Mouse (Mus musculus) kidney, embryonic 16.5 days (tissue): ENCODE measurements around the gene Anxa3. TPM values are rescaled to one million over a fixed set of nuclear protein-coding genes. Genes with fewer than 3 reads are reported as not detected.
A peak's percentile ranks its signal among the peaks of the same experiment; 100 is the strongest.

Experiments used
- ATAC-seq: fragments of 200-750 bp; cut with Nextera tagmentation; 2 replicates; pipeline ENCODE4 v1.8.0; 2017; ENCODE audit warnings: moderate TSS enrichment; ENCODE audit not compliant: low FRiP score, low TSS enrichment
- H3K27ac ChIP-seq: fragments of 300-500 bp; sonication (generic); 2 replicates; pipeline ENCODE4 v1.5.1; 2014; ENCODE audit warnings: low read length
- H3K27me3 ChIP-seq: fragments of 300-500 bp; sonication (generic); 2 replicates; pipeline ENCODE4 v1.6.1; 2014; ENCODE audit warnings: low read length, control low read depth, mixed read lengths; ENCODE audit not compliant: insufficient read depth
- H3K36me3 ChIP-seq: fragments of 300-500 bp; sonication (generic); 2 replicates; pipeline ENCODE4 v1.6.1; 2014; ENCODE audit warnings: low read length, control low read depth, mixed read lengths; ENCODE audit not compliant: insufficient read depth
- H3K4me1 ChIP-seq: fragments of 300-500 bp; sonication (generic); 2 replicates; pipeline ENCODE4 v1.6.1; 2014; ENCODE audit warnings: low read length, control low read depth, mixed read lengths; ENCODE audit not compliant: insufficient read depth
- H3K4me2 ChIP-seq: fragments of 300-500 bp; sonication (generic); replicated peaks from 2 replicates; pipeline ENCODE4 v1.6.1; 2014; ENCODE audit warnings: low read depth, low read length
- H3K4me3 ChIP-seq: fragments of 300-500 bp; sonication (generic); 2 replicates; pipeline ENCODE4 v1.5.1; 2014; ENCODE audit warnings: mild to moderate bottlenecking, low read length
- H3K9ac ChIP-seq: fragments of 300-500 bp; sonication (generic); replicated peaks from 2 replicates; pipeline ENCODE4 v1.6.1; 2014; ENCODE audit warnings: low read length
- H3K9me3 ChIP-seq: fragments of 300-500 bp; sonication (generic); 2 replicates; pipeline ENCODE4 v1.6.1; 2016; ENCODE audit warnings: low read length, control low read depth
- WGBS: fragments of 180-500 bp; shearing (Covaris S2); extraction: QIAGEN DNeasy Blood & Tissue Kit; methylation state at CpG from one replicate; pipeline ENCODE4 v1.1.7; 2014; 5-methylcytosine and 5-hydroxymethylcytosine counted together
- polyA plus RNA-seq: library from polyadenylated mRNA; unstranded; fragments of >200 nt; fragmentation: Nextera tagmentation; extraction: Ambion mirVana; gene quantifications from 2 replicates; pipeline ENCODE4 v1.2.1, GENCODE M21; 2015

Gene Anxa3
- 88.4 and 89.2 TPM in 2 replicates for polyA plus RNA-seq

DNA sequence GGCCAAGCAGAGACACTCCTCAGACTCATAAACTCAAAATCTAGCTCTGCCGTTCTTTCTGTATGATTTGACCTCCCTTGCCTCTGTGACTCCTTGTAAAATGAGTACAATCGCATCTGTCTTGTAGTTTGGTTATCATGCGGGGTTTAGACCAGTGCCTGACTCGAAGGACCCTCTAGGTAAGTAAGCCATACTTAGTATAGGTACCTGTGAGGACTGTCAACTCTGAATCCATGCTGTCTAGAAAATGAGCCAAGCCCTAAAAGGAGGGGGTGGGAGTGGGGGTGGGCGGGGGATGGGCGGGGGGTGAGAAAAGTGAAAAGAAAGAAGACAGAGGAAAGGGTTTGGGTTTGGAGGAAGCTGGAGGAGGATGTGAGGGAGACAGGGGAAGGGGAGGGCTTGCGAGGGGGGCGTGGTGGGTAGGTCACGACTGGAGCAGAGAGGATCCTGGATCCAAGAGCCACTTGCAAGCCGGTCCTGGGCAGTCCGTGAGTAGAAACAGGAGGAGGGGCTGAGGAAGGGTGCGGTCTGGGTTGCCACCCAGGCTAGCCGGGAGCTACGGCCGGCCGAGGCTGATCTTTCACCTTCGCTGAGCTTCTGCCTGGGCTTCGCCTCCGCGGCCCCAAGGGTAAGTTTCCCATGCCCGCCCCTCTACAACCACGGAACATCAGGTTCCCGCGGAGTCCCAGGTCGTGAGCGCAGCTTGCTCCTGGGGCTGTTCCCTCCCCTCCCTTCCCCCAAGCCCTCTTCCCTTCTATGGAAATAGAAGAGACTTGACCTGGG, at the start of gene Anxa3:
TSS of gene Anxa3 (plus strand) at position 404 of the 783 bp plus-strand sequence.
- H3K9ac ChIP-seq = peak within 1 kb of the TSS; percentile 65
- H3K4me3 ChIP-seq = peak within 1 kb of the TSS; percentile 57
- peaks cover 26% of the 10 kb centered on the region for H3K4me1 ChIP-seq
- WGBS = 6% methylated on average over 26 of the region's 26 CpGs
- no peaks in the 10 kb centered on the region for H3K27me3 ChIP-seq
- H3K27ac ChIP-seq = peak within 1 kb of the TSS; percentile 60; the same call in 1 of the 2 replicates
- peak; percentile 91 for ATAC-seq
- no peaks in the 10 kb centered on the region; the same call in 1 of the 2 replicates for H3K9me3 ChIP-seq
- H3K4me2 ChIP-seq = peak within 1 kb of the TSS; percentile 75
- no peaks in the 10 kb centered on the region for H3K36me3 ChIP-seq

DNA sequence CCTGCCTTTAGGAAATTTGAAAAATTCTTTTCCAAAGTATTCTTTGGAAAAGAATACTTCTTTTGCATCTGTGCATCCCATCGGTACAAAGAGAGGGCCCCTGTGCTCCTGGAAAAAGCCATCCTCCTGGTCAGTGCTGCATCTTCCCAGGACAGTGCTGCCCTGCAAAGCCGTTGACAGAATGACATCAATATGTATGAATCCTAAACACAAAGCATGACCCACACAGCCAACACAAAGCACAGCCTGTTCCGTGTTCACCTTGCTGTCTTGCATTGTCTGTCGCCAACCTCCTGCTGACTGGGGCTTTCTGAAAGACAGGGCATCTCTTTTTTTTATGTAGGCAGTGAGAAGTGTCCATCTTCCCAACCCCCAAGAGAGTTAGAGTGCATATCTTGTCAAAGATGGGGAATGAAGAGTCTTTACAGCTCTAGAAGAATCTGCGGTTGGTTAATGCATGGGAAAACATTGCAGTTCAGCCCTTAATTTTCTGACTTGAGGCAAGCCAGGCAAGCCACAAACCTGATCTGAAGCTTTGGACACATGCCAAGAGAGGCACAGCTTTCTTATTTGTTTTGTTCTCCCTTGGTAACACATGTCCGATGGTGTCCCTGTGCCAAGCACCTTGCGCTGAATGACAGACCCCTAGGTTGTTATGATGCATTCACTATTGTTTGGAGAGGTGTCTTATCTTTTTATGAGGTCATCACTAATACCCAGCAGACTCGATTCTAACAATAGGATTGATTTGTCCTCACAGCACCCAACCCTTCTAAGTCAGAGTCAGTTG, 45.7 kb upstream of the Anxa3 start:
- Histone ChIP-seq H3K4me2 (no peak overlapping the region), H3K9me3 (no peaks in the 10 kb centered on the region), H3K4me3 (no peak overlapping the region), H3K27ac (no peak overlapping the region), H3K9ac (no peak overlapping the region), H3K27me3 (no peaks in the 10 kb centered on the region), H3K4me1 (no peaks in the 10 kb centered on the region), H3K36me3 (peaks cover 19% of the 10 kb centered on the region; the same call in 1 of the 2 replicates)
- 83% methylated on average over 8 of the region's 8 CpGs for WGBS
- no peak for ATAC-seq

DNA sequence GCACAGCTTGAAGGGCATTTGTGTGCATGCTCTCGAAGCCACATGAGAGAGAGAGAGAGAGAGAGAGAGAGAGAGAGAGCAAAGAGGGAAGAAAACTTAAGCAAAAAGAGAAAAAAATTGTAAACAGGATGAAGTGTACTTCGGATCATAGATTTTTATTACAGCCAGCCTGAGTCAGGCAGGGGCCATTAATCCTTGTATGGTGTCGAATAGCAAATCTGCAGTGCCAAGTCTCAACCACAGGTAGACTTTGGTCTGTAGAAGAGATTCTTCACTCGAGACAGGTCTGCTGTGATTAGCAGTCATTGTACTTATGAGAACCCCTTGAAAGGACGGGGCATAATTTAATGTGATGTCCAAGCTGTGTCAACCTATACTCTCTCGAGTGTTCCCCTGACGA, 35.5 kb upstream of the Anxa3 start:
- WGBS = 38% methylated on average over 7 of the region's 7 CpGs
- peaks cover 34% of the 10 kb centered on the region for H3K36me3 ChIP-seq
- no peak overlapping the region for H3K4me2 ChIP-seq
- H3K9me3 ChIP-seq = no peaks in the 10 kb centered on the region
- H3K4me1 ChIP-seq = peaks cover 7% of the 10 kb centered on the region; the same call in 1 of the 2 replicates
- no peaks in the 10 kb centered on the region for H3K27me3 ChIP-seq
- H3K4me3 ChIP-seq = no peak overlapping the region
- peak; percentile 75 for ATAC-seq
- no peak overlapping the region for H3K9ac ChIP-seq
- no peak overlapping the region for H3K27ac ChIP-seq

DNA sequence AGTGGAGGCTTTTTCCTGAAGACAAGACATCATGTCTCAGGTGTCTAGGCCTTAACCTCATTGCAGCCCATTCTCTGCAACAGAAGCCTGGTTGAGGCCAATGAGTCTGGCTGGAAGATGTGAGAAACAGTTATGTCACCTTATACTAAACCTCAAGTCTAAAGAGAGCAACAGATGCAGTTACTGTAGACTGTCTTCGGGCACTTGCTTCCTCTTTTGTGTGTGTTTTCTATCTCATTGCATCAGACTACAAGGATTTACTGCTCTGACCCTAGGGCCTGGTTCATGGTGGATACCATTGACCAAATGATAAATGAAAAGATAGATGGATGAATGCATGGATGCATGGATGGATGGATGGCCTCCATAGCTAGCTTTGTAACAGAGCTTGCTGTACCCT, 31.1 kb upstream of the Anxa3 start:
- no peak overlapping the region for H3K9ac ChIP-seq
- H3K4me2 ChIP-seq = no peak overlapping the region
- H3K4me1 ChIP-seq = peaks cover 8% of the 10 kb centered on the region; the same call in 1 of the 2 replicates
- no peaks in the 10 kb centered on the region for H3K27me3 ChIP-seq
- no peaks in the 10 kb centered on the region for H3K9me3 ChIP-seq
- H3K27ac ChIP-seq = no peak overlapping the region
- no peak overlapping the region for H3K4me3 ChIP-seq
- WGBS = 76% methylated on average over 1 of the region's 1 CpGs
- H3K36me3 ChIP-seq = peaks cover 40% of the 10 kb centered on the region
- ATAC-seq = no peak

DNA sequence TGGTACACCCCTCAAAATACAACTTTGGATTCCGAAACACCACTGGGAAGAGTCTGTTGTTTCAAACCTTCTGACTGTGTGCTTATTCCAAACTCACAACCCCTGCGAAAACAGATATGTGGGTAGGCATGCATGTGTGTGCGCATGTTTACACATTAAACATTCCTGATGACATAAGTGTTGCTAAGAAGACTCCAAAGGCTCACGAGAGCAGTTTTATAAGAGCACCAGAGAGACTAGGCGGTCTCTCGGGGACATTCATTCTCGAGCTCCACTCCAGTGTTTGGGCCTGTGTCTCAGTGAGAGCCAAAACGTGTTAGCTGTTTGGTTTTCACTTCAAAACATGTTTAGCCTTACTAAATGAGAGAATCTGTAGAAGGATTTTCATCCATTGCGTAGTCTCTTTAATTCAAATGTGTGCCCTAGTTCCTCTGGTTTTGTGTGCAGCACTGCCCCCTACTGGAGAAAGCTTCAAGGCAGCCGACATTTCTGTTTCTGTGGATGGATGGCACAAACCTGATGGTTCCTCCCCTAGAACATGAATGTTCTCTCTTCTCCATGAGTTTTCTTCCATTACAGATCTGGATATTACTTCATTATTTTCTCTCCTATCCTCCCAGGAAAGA, 24.2 kb upstream of the Anxa3 start:
- Histone ChIP-seq H3K4me1 (0 out of 2 replicates have a peak, but pooled peaks cover 2% of the 10 kb centered on the region), H3K9me3 (no peaks in the 10 kb centered on the region), H3K27ac (no peak overlapping the region), H3K4me3 (no peak overlapping the region), H3K4me2 (no peak overlapping the region), H3K9ac (no peak overlapping the region), H3K27me3 (no peaks in the 10 kb centered on the region), H3K36me3 (peaks cover 11% of the 10 kb centered on the region)
- WGBS = 71% methylated on average over 10 of the region's 10 CpGs
- no peak; the same call in 1 of the 2 replicates for ATAC-seq

DNA sequence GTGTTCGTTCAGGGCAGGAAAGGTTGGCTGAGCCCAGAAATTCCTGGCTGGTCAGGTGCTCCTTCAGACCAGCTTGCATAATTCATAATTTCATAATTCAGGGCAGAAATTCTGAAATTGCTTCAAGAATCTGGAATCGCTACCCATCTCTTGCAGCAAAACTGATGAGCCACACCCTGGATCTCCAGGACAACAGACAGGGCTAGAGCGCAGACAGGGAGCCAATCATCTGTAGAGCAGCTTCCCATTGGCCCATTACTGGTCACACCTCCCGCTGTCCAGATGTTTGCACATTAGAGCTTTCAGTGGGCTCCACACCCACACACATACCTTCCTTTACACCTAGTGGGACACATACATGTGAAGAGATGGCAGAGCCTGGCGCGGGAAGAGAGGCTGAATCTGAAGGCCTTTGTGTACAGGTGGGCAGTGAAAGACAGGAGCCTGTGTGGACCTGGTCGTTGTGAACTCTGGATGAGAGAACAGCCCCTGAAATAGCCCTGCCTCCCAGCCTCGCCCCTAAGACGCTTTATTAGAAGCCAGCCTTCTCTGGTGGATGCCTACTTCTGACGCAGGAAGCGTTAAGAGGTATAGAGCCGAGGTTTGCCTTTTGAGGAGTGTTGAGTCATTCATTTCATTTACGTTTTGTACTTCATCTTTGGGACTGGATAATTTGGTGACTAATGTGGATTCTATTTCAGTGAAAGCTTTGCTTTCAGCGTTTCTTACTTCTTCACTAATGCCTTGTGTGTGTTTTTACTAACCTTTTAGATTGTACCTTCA, 9.4 kb upstream of the Anxa3 start:
- ATAC-seq = no peak
- H3K27ac ChIP-seq = no peak overlapping the region
- WGBS = 81% methylated on average over 14 of the region's 14 CpGs
- H3K27me3 ChIP-seq = no peaks in the 10 kb centered on the region
- H3K9me3 ChIP-seq = no peaks in the 10 kb centered on the region; the same call in 1 of the 2 replicates
- no peak overlapping the region for H3K9ac ChIP-seq
- H3K4me2 ChIP-seq = no peak overlapping the region
- H3K4me1 ChIP-seq = no peaks in the 10 kb centered on the region
- H3K36me3 ChIP-seq = peaks cover 31% of the 10 kb centered on the region
- H3K4me3 ChIP-seq = no peak overlapping the region

DNA sequence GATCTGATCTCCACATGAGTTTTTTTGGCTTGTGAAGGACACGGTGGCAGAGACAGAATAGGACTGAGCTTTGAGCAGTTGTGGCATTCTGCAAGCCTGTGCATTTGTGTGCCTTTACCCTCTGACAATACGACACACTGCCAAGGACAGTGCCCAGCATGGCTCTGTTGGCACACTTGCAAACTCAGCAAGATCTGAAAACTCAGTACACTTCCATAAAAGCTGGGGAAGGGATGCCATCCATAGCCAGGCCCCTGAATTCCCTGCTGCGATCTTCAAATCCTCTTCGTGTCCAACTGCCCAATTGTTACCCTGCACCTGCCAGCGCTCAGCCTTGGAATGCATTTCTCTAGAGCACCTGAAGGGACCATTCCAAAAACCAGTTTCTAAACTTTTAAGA, 8.0 kb upstream of the Anxa3 start:
- H3K4me3 ChIP-seq = no peak overlapping the region
- ATAC-seq = no peak
- H3K9ac ChIP-seq = no peak overlapping the region
- peaks cover 25% of the 10 kb centered on the region; the same call in 1 of the 2 replicates for H3K36me3 ChIP-seq
- no peaks in the 10 kb centered on the region; the same call in 1 of the 2 replicates for H3K9me3 ChIP-seq
- H3K27ac ChIP-seq = no peak overlapping the region
- no peaks in the 10 kb centered on the region for H3K4me1 ChIP-seq
- WGBS = 90% methylated on average over 5 of the region's 5 CpGs
- no peak overlapping the region for H3K4me2 ChIP-seq
- H3K27me3 ChIP-seq = no peaks in the 10 kb centered on the region

DNA sequence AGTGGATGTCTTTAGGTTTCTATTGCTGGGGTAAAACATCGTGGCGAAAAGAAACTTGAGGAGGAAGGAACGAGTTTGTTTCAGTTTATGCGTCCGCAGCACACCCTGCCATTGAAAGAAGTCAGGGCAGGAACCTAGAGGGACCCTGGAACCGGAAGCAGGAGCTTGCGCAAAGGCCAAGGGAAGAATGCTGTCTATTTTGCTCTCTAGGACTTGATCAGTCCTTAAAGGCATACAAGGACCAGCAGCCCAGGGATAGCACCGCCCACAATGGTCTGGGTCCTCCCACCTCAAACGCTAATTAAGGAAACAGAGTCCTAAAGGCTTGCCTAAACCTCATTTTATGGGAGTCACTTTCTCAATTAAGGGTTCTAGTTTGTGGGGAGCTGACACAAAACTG, 717 bp upstream of the Anxa3 start:
- Histone ChIP-seq H3K9ac (no peak overlapping the region), H3K4me1 (peaks cover 26% of the 10 kb centered on the region), H3K27ac (peak overlapping the region; percentile 60; the same call in 1 of the 2 replicates), H3K27me3 (no peaks in the 10 kb centered on the region), H3K36me3 (no peaks in the 10 kb centered on the region), H3K4me3 (0 out of 2 replicates have a peak overlapping the region, but pooled peaks have one; percentile 1), H3K4me2 (peak overlapping the region; percentile 75), H3K9me3 (no peaks in the 10 kb centered on the region; the same call in 1 of the 2 replicates)
- ATAC-seq = peak; percentile 29; the same call in 1 of the 2 replicates
- 42% methylated on average over 9 of the region's 9 CpGs for WGBS
